Mouse (Mus musculus) E14TG2a.4 (cell line): ENCODE measurements around the gene Kdm2b.

Source experiments
- CTCF ChIP-seq: conservative IDR thresholded peaks from 2 replicates; pipeline ENCODE4 v1.5.1; 2014; ENCODE audit warnings: low read length
- POU5F1 ChIP-seq: IDR thresholded peaks from 2 replicates; pipeline ENCODE4 v1.6.1; 2014; ENCODE audit warnings: low read length, borderline replicate concordance

DNA sequence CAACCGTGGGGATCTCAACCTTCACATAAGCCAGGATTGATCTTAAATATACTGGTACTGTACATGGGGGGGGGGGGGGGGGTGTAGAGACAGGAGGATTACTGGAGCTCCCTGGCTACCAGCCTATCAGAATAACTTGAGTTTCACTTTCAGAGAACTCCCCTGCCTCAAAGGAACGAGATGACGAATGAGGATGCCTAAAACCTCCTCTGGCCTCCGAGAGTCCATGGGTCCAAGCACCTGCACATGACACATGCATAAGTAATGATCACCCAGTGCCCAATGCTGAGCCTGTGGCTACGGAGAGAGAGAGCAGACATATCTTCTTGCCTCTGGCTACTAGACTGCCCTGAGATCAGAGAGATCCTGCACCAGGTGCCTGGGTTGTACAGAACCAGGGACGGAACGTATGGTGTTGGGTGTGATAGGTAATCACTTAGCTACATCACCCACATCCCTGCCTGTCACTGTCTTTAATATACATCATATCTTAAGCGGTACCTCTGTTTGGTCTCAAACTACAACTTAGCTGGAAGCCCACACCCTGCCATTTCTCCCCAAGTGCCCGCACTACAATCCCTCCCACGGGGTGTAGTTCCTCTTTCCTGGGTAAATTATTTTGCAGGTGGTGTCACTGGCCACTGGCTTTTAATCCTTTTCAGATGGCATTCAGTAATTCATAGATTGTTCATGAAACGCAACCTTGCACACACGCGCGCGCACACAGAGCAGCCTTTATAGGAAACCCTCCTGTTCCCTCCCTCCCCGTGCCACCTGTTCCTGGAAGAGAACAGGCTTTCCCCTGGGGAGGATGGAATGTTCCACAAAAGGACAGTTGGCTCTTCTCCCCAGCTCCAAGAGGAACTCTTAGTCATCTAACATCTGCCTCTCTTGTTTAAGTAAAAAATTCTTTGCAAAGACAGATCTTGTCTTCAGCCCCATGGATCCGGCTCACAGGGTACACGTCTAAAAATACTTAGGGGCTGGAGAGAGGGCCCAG, 7.9 kb upstream of the Kdm2b start:
- TF ChIP-seq CTCF (no peak), POU5F1 (no peak)
